Mouse (Mus musculus) heart, adult 2 months (tissue): ENCODE data around the gene Cxcr5. TPM values are rescaled to one million over a fixed set of nuclear protein-coding genes. Genes with fewer than 3 reads are reported as not detected.

Source experiments
- DNase-seq, 2 experiments: peaks; one replicate each; pipeline ENCODE4 v3.0.0; 2021
- H3K27ac ChIP-seq: fragments of 200-600 bp; 2 replicates; pipeline ENCODE4 v1.8.1; 2022
- H3K27me3 ChIP-seq: fragments of 200-500 bp; 2 replicates; pipeline ENCODE4 v1.6.1; 2012; ENCODE audit warnings: mild to moderate bottlenecking, low read length, inconsistent platforms, mixed read lengths; ENCODE audit not compliant: control insufficient read depth, insufficient read depth
- H3K36me3 ChIP-seq: fragments of 200-500 bp; 2 replicates; pipeline ENCODE4 v1.6.1; 2012; ENCODE audit warnings: low read length, inconsistent platforms; ENCODE audit not compliant: control insufficient read depth, insufficient read depth
- H3K4me1 ChIP-seq: fragments of 200-500 bp; 2 replicates; pipeline ENCODE4 v1.6.1; 2011; ENCODE audit warnings: low read length; ENCODE audit not compliant: control insufficient read depth, insufficient read depth
- H3K4me3 ChIP-seq: fragments of 200-600 bp; 2 replicates; pipeline ENCODE4 v1.8.1; 2022
- H3K79me2 ChIP-seq: fragments of 200-500 bp; replicated peaks from 2 replicates; pipeline ENCODE4 v1.6.1; 2012; ENCODE audit warnings: mild to moderate bottlenecking, inconsistent platforms, low read length, moderate library complexity, mixed read lengths; ENCODE audit not compliant: control insufficient read depth, insufficient read depth
- H3K9ac ChIP-seq: fragments of 200-500 bp; 2 replicates; pipeline ENCODE4 v1.6.1; 2012; ENCODE audit warnings: low read depth, mild to moderate bottlenecking, control low read depth, inconsistent platforms, low read length, mixed read lengths
- CTCF ChIP-seq: fragments of 200-600 bp; IDR thresholded peaks from 2 replicates; pipeline ENCODE4 v1.8.1; 2022; ENCODE audit warnings: antibody characterized with exemption, mild to moderate bottlenecking, moderate library complexity
- EP300 ChIP-seq: fragments of 200-500 bp; IDR thresholded peaks from 2 replicates; pipeline ENCODE4 v1.6.1; 2011; ENCODE audit warnings: low read depth, low read length, control low read depth; ENCODE audit not compliant: insufficient read depth
- POLR2A ChIP-seq: fragments of 200-500 bp; IDR thresholded peaks from 2 replicates; pipeline ENCODE4 v1.6.1; 2011; ENCODE audit warnings: mild to moderate bottlenecking, low read depth, low read length, control low read depth; ENCODE audit not compliant: insufficient read depth
- WGBS: fragments of 180-500 bp; shearing (Covaris S2); methylation state at CpG from one replicate; pipeline ENCODE4 v1.1.7; 2018; 5-methylcytosine and 5-hydroxymethylcytosine counted together
- intact Hi-C: fragments of 180-260 bp; cut with DNase I; formaldehyde crosslinking; loops from one replicate; pipeline ENCODE4 v1.15.1; 2025
- polyA plus RNA-seq: library from polyadenylated mRNA; depleted of rRNA; stranded (reverse); fragments of >200 nt; gene quantifications from 2 replicates; pipeline ENCODE4 v1.2.3, GENCODE M21; 2012
- total RNA-seq, 2 experiments: library from RNA; stranded (reverse); gene quantifications; 2 replicates each; pipeline ENCODE4 v1.2.3; 2021

The Cxcr5 gene
- total and polyA plus RNA-seq, 3 experiments, result 0.41 to 1.7 (median 0.42) TPM

DNA sequence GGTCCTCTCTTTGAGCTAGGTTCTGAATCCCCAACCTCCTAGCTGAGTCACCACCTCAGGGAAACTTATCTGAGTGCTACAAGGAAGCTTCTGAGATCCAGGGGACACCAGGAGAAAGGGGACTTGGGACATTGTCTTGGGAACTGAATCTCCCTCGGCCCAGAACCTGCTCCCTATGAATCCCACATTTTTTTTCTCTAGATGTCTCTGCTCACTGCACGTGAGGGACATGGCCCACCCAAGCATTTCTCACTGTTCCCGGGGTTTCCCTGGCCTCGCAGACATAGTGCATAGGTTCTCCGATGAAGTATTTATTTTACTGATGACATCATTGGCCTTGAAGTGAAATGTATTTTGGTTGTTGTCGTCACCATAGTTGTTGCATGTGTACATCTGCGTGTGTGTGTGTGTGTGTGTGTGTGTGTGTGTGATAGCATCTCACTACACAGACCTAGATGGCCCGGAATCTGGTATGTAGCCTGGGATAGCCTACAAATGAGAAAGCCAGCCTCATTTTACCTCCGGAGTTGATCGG, 65.8 kb downstream of the Cxcr5 start:
- H3K9ac ChIP-seq, result no peak overlapping the region
- H3K27me3 ChIP-seq, result no peaks in the 10 kb centered on the region
- H3K4me3 ChIP-seq, result no peak overlapping the region
- peaks cover 43% of the 10 kb centered on the region for H3K4me1 ChIP-seq
- no peaks in the 10 kb centered on the region for H3K79me2 ChIP-seq
- TF ChIP-seq CTCF, result no peak
- TF ChIP-seq EP300, result no peak
- no peak for TF ChIP-seq POLR2A
- intact Hi-C loops, result no loop called here
- DNase-seq, result no peak
- H3K36me3 ChIP-seq, result peaks cover 5% of the 10 kb centered on the region
- 80% methylated on average over 10 of the region's 10 CpGs for WGBS
- peak overlapping the region; percentile 71 for H3K27ac ChIP-seq

DNA sequence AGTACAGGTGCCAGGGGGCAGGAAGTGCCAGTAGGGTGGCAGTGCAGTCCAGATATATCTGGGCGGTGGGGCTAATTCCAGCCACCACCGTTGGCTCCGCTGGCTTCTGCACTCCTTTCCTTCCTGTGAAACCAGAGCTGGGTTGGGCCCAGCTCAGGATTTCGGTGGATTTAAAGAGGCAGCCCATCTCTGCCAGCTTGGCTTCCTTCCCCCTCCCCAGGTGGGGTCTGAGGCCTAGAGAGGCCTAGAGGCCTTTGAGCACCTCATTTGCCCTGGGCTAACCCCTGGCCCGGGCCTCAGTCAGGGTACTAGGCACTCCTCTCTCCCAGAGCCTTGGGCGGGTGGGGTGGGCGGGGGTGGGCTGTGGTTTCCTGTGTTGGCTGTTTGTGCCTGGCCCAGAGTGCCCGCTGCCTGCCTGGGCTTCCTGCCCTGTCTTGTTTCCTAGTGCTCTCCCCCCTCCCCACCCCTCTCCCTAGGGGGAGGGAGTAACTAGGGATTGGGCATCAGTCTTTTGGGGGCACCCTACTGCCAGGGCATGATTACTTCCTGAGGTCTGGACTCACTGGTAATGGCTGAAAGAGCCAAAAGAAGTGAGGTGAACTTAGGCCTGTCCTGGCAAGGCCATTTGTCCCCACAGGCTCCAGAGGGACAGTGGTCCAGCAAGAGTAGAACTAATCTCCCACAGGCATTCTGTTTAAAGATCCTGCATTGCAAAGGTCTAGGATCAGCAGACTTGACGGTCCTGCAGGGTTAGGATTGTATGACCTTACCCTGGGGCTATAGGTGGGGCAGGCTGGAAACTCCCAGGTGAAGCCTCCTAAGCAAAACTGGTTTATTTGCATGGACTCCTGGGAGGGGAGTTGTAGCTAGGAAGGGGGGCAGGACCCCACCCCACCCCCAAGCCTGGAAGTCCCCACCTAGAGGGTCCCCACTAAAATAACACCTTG, 66.5 kb downstream of the Cxcr5 start:
- H3K9ac ChIP-seq, result peak overlapping the region; percentile 28
- TF ChIP-seq EP300, result no peak
- intact Hi-C loops, result no loop called here
- H3K36me3 ChIP-seq, result peaks cover 5% of the 10 kb centered on the region
- H3K79me2 ChIP-seq, result no peaks in the 10 kb centered on the region
- H3K4me3 ChIP-seq, result no peak overlapping the region; the same call in 1 of the 2 replicates
- DNase-seq, result peak; percentile 50 to 59
- peak overlapping the region; percentile 71 for H3K27ac ChIP-seq
- WGBS, result 14% methylated on average over 9 of the region's 9 CpGs
- no peaks in the 10 kb centered on the region for H3K27me3 ChIP-seq
- H3K4me1 ChIP-seq, result peaks cover 42% of the 10 kb centered on the region

DNA sequence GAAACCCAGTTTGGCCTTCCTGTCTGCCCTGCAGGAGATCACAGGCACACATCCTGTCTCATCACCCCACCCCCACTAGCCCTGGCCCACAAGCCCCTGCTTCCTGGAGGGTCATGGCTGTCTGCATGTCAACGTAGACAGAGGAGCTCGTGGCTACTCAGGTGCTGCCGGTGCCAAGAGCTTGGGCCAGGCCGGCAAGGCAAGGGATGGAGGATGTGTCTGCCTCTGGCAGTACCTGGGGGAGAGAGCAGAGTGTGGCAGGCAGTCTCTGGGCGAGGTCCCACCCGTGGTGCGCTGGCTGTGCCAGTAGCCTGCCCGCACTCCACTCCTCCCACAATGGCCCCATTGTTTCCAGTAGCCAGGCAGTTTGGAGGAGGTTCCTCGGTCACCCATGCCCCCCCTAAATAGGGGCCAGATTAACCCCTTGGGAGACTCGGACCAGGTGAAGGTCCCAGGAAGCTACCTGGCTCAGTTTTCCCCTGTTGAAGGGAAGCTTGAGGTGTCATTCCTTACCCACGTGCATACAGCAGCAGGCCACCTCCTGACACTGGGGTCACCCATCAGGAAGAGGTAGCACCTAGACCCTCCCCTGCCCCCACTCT, 67.3 kb downstream of the Cxcr5 start:
- peak overlapping the region; percentile 71 for H3K27ac ChIP-seq
- peaks cover 5% of the 10 kb centered on the region for H3K36me3 ChIP-seq
- H3K4me3 ChIP-seq, result no peak overlapping the region; the same call in 1 of the 2 replicates
- intact Hi-C loops, result no loop called here
- H3K79me2 ChIP-seq, result no peaks in the 10 kb centered on the region
- WGBS, result 16% methylated on average over 11 of the region's 11 CpGs
- no peaks in the 10 kb centered on the region for H3K27me3 ChIP-seq
- peak overlapping the region; percentile 28 for H3K9ac ChIP-seq
- TF ChIP-seq EP300 (no peak), POLR2A (no peak), CTCF (no peak)
- peaks cover 45% of the 10 kb centered on the region for H3K4me1 ChIP-seq
- DNase-seq, result peak; percentile 54 to 63

DNA sequence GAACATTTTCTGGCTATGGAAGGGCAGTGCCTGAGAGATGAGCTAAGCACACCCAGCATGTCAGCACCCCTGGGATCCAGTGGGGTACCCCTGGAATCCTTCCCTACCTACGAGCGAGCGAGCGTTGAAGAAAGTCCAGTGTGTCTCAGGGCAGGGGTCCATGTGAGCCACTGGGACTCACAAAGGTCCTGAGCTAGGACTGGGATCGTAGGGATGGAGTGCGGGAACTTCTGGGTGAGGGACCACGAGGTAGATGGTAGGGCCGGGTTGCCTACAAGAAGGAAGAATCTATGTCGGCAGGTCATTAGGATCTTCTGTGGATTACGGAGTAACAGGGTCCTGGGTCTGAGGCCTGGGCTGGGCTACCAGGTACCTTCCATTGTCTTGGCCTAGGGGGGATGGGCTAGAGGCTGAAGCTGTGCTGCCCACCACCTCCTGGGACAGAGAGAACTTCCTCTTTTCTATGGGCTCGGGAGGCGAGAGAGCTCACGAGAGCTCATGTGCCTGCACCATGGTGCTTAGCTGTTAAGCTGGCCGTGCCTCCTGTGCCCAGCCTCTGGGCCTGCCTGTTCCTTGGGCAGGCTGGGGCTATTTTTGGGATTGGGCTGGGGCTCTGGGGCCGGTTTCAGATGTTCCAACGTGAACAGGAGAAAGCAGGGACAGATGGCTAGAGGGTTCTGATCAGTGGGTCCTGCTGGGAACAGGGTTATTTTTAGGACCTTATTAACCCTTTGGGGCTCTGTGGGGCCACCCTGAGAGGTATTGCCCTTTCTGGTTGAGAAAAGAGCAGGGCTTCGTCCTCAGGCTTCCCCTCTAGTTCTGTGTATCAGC, 68.8 kb downstream of the Cxcr5 start:
- Histone ChIP-seq H3K79me2 (no peaks in the 10 kb centered on the region), H3K27me3 (no peaks in the 10 kb centered on the region), H3K9ac (peak overlapping the region; percentile 2), H3K27ac (peak overlapping the region; percentile 71), H3K36me3 (peaks cover 5% of the 10 kb centered on the region), H3K4me3 (no peak overlapping the region; the same call in 1 of the 2 replicates), H3K4me1 (peaks cover 54% of the 10 kb centered on the region)
- TF ChIP-seq POLR2A, result peak; percentile 33; the same call in 1 of the 2 replicates
- no peak; the same call in 1 of the 2 replicates for TF ChIP-seq EP300
- peak; percentile 54 to 71 for DNase-seq
- 55% methylated on average over 17 of the region's 17 CpGs for WGBS
- intact Hi-C loops, result no loop called here

DNA sequence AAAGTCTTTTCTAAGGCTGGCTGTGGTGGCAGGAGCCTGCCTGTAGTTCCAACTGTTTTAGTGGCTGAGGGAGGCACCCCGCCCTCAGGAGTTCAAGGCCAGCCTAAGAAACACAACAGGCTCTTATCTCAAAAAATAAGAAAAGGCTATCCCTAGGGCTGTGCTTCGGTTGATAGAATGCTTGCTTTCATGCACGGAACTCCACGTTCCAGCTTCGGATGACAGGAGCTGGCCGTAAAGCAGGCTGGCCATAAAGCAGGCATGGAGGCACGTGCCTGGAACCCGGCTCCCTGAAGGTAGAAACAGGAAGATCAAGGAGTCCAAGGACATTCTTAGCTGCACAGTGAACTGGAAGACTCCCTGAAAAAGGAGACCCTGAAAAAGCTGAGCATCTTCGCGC, 70.3 kb downstream of the Cxcr5 start:
- no peaks in the 10 kb centered on the region for H3K79me2 ChIP-seq
- H3K27ac ChIP-seq, result peak overlapping the region; percentile 61; the same call in 1 of the 2 replicates
- TF ChIP-seq CTCF, result no peak
- TF ChIP-seq POLR2A, result no peak
- no peak for TF ChIP-seq EP300
- no peak overlapping the region for H3K9ac ChIP-seq
- H3K4me1 ChIP-seq, result peaks cover 54% of the 10 kb centered on the region
- intact Hi-C loops, result no loop called here
- no peak for DNase-seq
- H3K27me3 ChIP-seq, result no peaks in the 10 kb centered on the region
- WGBS, result 63% methylated on average over 10 of the region's 10 CpGs
- peaks cover 5% of the 10 kb centered on the region for H3K36me3 ChIP-seq
- H3K4me3 ChIP-seq, result no peak overlapping the region
